Mouse (Mus musculus) NIH3T3 (cell line): Measurements from ENCODE around the gene Pdzd9.
A peak's percentile ranks its signal among the peaks of the same experiment; 100 is the strongest.

ENCODE experiments used
- DNase-seq: peaks from one replicate; pipeline ENCODE4 v3.0.0-alpha.2; 2012; ENCODE audit warnings: low read depth

Pdzd9 gene

DNA sequence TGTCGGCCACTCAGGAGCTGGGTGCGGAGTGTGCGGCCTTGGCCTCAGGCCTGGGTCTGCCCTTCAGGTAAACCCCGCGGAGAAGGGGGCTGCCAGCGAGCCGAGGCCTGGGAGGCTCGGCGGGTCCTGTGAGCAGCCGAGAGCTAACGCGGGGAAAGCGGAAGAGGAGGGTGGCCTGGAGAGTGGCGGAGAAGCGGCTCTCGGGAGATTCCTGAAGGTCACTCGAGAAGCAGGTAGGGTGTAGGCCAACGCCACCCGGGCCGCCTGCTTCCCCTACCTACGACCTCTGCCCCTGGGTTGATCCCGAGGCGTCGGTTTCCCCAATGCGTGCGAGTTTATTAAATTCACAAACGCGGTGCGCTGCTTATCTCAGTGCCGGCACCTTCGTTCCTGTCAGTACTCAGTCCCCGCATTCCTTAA is 34.8 kb downstream of the Pdzd9 start:
- peak; percentile 6 for DNase-seq

DNA sequence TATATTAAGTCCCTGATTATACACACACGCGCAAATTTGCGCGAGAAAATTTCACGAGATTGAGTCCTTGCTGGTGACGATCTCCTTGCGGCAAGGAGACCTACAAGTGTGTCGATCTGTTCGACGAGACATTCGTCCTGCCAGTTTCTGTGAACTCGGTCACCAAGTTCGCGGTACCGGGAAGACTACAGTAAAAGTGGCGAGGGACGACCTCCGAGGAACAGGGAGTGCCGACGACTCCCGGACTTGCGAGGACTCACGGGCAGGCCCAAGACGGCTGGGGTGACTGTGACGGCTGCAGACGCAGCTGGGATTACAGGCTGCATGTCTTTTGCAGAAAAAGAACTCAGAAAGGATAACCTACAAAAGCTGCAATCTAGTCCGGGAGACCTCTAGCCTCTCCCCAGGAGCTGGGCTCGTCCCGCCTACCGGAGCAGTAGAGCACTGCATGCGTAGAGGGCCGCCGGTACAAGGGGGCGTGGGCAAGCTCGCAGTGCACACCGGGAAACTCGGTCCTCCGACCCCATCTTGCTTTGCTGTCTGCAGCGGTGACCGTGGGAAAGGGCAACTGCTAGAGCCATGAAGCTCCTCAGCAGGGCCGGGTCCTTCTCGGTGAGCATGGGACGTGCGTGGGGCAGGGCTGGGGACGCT is 35.3 kb downstream of the Pdzd9 start, which contains the start of gene Uqcrc2:
TSS of gene Uqcrc2 (plus strand) at position 466 of the 651 bp plus-strand sequence.
- peak; percentile 92 for DNase-seq

- no peak for DNase-seq
These were observed 35.8 kb downstream of the Pdzd9 start for GRCm38 (mm10) chr7:120634301-120634700.

DNA sequence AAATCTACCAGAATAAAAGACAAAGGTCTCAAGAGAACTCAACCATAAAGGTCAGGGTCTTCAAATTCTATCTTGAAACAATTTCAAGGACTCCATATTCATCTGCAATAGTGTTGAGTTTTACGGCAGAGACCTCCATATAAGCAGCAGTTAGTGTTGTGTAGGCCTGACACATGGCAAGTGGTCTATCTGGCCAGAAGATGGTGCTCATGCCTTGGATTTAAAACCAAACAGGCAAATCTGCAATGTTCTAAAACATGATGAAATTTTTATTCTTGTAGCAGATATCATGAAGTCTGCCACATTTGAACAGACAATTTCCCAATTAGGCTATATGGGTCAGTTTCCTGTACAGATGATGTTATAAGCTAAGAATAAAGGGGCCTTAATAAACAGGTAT is 37.6 kb downstream of the Pdzd9 start:
- DNase-seq = peak; percentile 74

DNA sequence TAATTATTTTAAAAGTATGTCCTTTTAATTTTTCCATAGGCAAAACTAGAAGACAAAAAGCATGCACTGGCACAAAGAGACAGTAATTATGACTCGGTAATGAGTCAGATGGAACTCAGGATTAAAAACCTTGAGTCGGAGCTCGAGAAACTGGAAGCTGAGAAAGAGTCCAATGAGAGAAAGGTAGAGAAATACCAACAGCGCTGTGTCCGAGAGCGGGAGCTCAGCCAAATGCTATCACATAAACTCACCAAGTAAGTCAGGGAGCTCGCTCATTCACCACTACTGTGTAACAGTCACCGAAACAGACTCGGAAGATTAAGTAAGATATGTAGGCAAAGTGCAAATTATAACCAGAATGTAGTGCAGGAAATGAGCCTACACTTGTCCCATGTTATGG is 49.3 kb downstream of the Pdzd9 start:
- peak; percentile 48 for DNase-seq

DNA sequence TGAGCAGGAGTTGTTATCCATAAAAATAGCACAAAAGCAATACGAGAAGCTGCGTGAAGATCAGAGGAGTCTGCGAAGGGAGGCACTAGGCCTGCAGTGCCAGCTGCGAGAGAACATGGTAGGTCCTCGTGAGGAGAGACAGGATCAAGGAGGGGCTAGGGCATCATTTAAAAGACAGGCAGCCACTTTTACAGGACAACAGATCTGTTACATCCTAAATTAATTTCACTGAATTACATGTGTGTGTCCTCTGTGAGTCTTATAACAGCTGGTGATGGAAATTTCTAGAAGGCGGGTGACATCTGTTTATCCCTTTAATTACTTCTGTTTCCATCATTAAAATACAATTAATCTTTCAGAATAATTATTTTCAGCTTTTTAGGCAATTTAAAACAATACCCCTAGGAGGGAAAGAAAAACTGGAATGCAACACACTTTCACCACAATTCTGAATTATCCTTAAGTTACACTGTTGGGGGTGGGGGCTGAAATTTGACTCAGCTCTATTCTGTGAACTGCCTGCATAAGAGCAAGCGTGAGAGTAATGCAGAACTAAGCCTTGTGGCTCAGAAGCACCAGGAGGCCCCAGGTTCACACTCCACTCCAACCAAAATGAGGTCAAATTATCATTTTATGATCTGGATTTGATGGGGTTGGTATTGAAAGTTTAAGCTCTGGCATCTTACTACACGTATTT is 49.9 kb downstream of the Pdzd9 start:
- DNase-seq = no peak
